Mouse (Mus musculus) megakaryocyte, embryonic 14.5 days (primary cell): Measurements from ENCODE around the gene Far1.

ENCODE experiments used
- FLI1 ChIP-seq: IDR thresholded peaks from 2 replicates; pipeline ENCODE4 v1.6.1; 2012; ENCODE audit warnings: low read length, inconsistent platforms, mixed read lengths
- GATA1 ChIP-seq: IDR thresholded peaks from 3 replicates; pipeline ENCODE4 v1.6.1; 2012; ENCODE audit warnings: mixed read lengths, low read length, inconsistent platforms, borderline replicate concordance

DNA sequence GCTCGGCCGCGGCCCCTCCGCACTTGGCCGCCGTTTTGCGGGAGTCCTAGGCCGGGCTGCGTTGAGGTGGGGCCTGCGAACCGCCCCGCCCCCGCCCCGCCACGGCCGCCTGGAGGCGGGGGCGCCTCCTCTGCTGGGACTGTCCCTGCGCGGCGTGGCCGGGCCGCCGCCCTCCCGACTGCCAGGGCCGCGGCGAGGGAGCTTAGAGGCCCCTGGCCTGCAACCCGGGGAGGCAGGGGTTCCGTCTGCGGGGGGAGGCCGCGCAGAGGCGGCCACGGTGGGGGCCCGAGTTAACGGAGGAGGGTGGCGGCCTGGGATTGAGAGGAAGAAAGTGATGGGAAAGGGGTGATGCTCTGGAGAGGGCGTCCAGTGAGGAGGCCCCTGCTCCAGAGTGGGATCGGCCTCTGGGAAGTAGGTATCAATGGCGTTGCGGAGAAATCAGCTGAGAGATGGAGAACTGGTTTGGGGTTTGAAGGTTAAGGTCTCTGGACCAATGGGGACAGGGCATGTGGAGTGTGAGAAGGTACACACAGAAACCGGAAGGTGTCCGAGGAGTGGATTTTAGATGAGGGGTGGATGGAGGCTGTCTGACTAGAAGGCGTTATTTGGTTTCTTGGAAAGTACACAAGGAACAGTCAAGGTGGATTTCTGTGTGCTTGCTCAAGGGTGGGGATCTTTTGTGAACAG lies 472 bp downstream of the Far1 start:
- TF ChIP-seq GATA1 (no peak), FLI1 (no peak)
